Mouse (Mus musculus) neural tube, embryonic 11.5 days (tissue): ENCODE measurements around the gene Sh3pxd2a. TPM values are rescaled to one million over a fixed set of nuclear protein-coding genes. Genes with fewer than 3 reads are reported as not detected.
A peak's percentile ranks its signal among the peaks of the same experiment; 100 is the strongest.

Experiments used
- ATAC-seq: fragments of 200-750 bp; cut with Nextera tagmentation; 2 replicates; pipeline ENCODE4 v1.8.0; 2017; ENCODE audit warnings: moderate number of reproducible peaks, mild to moderate bottlenecking, moderate TSS enrichment, moderate library complexity; ENCODE audit not compliant: insufficient read depth, low FRiP score, low TSS enrichment
- DNase-seq: peaks from one replicate; pipeline ENCODE4 v3.0.0-alpha.2; 2015; ENCODE audit warnings: low spot score
- H3K27ac ChIP-seq: fragments of 300-500 bp; sonication (generic); 2 replicates; pipeline ENCODE4 v1.5.1; 2014; ENCODE audit warnings: low read depth, mild to moderate bottlenecking, low read length
- H3K27me3 ChIP-seq: fragments of 300-500 bp; sonication (generic); 2 replicates; pipeline ENCODE4 v1.6.1; 2014; ENCODE audit warnings: mild to moderate bottlenecking, low read length, mixed read lengths; ENCODE audit not compliant: control insufficient read depth, insufficient read depth
- H3K36me3 ChIP-seq: fragments of 300-500 bp; sonication (generic); 2 replicates; pipeline ENCODE4 v1.6.1; 2014; ENCODE audit warnings: mild to moderate bottlenecking, low read length, moderate library complexity, mixed read lengths; ENCODE audit not compliant: control insufficient read depth, insufficient read depth
- H3K4me1 ChIP-seq: fragments of 300-500 bp; sonication (generic); 2 replicates; pipeline ENCODE4 v1.6.1; 2014; ENCODE audit warnings: low read length, mixed read lengths; ENCODE audit not compliant: control insufficient read depth, insufficient read depth
- H3K4me2 ChIP-seq: fragments of 300-500 bp; sonication (generic); 2 replicates; pipeline ENCODE4 v1.6.1; 2014; ENCODE audit warnings: low read depth, mild to moderate bottlenecking, moderate library complexity
- H3K4me3 ChIP-seq: fragments of 300-500 bp; sonication (generic); 2 replicates; pipeline ENCODE4 v1.5.1; 2014; ENCODE audit warnings: low read depth, low read length
- H3K9ac ChIP-seq: fragments of 300-500 bp; sonication (generic); 2 replicates; pipeline ENCODE4 v1.6.1; 2014; ENCODE audit warnings: mild to moderate bottlenecking, low read length
- H3K9me3 ChIP-seq: fragments of 300-500 bp; sonication (generic); 2 replicates; pipeline ENCODE4 v1.6.1; 2016; ENCODE audit warnings: low read length; ENCODE audit not compliant: control insufficient read depth
- WGBS: fragments of 180-500 bp; shearing (Covaris S2); extraction: QIAGEN DNeasy Blood & Tissue Kit; methylation state at CpG from one replicate; pipeline ENCODE4 v1.1.7; 2014; 5-methylcytosine and 5-hydroxymethylcytosine counted together
- polyA plus RNA-seq: library from polyadenylated mRNA; unstranded; fragments of >200 nt; fragmentation: Nextera tagmentation; extraction: Ambion mirVana; gene quantifications from 2 replicates; pipeline ENCODE4 v1.2.1, GENCODE M21; 2014

Sh3pxd2a gene
- polyA plus RNA-seq, 1 experiment from 2014 or later, result 4.7 TPM

- ATAC-seq, result 0 out of 2 replicates have a peak, but pooled peaks have one; percentile 27
- Histone ChIP-seq H3K9me3 (no peaks in the 10 kb centered on the region), H3K27me3 (peaks cover 25% of the 10 kb centered on the region), H3K27ac (no peak overlapping the region), H3K9ac (no peak overlapping the region), H3K4me3 (no peak overlapping the region), H3K36me3 (no peaks in the 10 kb centered on the region), H3K4me2 (no peak overlapping the region), H3K4me1 (no peaks in the 10 kb centered on the region; the same call in 1 of the 2 replicates)
- WGBS, result 53% methylated on average over 6 of the region's 6 CpGs
- DNase-seq, result peak; percentile 26
Measured at GRCm38 (mm10) chr19:47250931-47251330, 213.3 kb downstream of the Sh3pxd2a start.

- 57% methylated on average over 16 of the region's 16 CpGs for WGBS
- Histone ChIP-seq H3K36me3 (no peaks in the 10 kb centered on the region), H3K4me2 (no peak overlapping the region), H3K27me3 (peaks cover 23% of the 10 kb centered on the region), H3K4me1 (no peaks in the 10 kb centered on the region; the same call in 1 of the 2 replicates), H3K9ac (no peak overlapping the region), H3K4me3 (no peak overlapping the region), H3K27ac (0 out of 2 replicates have a peak overlapping the region, but pooled peaks have one; percentile 17), H3K9me3 (no peaks in the 10 kb centered on the region)
- ATAC-seq (no peak), DNase-seq (no peak)
Measured at GRCm38 (mm10) chr19:47248906-47249568, 215.2 kb downstream of the Sh3pxd2a start.

- WGBS, result 87% methylated on average over 7 of the region's 7 CpGs
- Histone ChIP-seq H3K36me3 (no peaks in the 10 kb centered on the region), H3K9me3 (no peaks in the 10 kb centered on the region), H3K9ac (no peak overlapping the region), H3K4me3 (no peak overlapping the region), H3K4me2 (no peak overlapping the region), H3K4me1 (no peaks in the 10 kb centered on the region; the same call in 1 of the 2 replicates), H3K27me3 (peaks cover 16% of the 10 kb centered on the region), H3K27ac (no peak overlapping the region)
- DNase-seq (no peak), ATAC-seq (no peak)
Measured at GRCm38 (mm10) chr19:47248296-47248695, 215.9 kb downstream of the Sh3pxd2a start.

GRCm38 (mm10) chr19:47247791-47248190 is 216.4 kb downstream of the Sh3pxd2a start:
- DNase-seq (no peak), ATAC-seq (no peak)
- H3K9ac ChIP-seq, result no peak overlapping the region
- no peak overlapping the region for H3K4me3 ChIP-seq
- no peaks in the 10 kb centered on the region for H3K9me3 ChIP-seq
- H3K4me2 ChIP-seq, result no peak overlapping the region
- WGBS, result 21% methylated on average over 11 of the region's 11 CpGs
- no peaks in the 10 kb centered on the region; the same call in 1 of the 2 replicates for H3K4me1 ChIP-seq
- H3K27ac ChIP-seq, result no peak overlapping the region
- no peaks in the 10 kb centered on the region for H3K36me3 ChIP-seq
- peaks cover 11% of the 10 kb centered on the region for H3K27me3 ChIP-seq

- Histone ChIP-seq H3K4me2 (no peak overlapping the region), H3K4me3 (no peak overlapping the region), H3K27me3 (no peaks in the 10 kb centered on the region), H3K9me3 (no peaks in the 10 kb centered on the region), H3K27ac (no peak overlapping the region), H3K9ac (no peak overlapping the region), H3K36me3 (no peaks in the 10 kb centered on the region), H3K4me1 (no peaks in the 10 kb centered on the region)
- ATAC-seq (no peak), DNase-seq (no peak)
- 76% methylated on average over 8 of the region's 8 CpGs for WGBS
Measured at GRCm38 (mm10) chr19:47245512-47245911, 218.7 kb downstream of the Sh3pxd2a start.

- no peak for ATAC-seq
- Histone ChIP-seq H3K36me3 (no peaks in the 10 kb centered on the region), H3K27ac (no peak overlapping the region), H3K4me3 (no peak overlapping the region), H3K4me1 (no peaks in the 10 kb centered on the region), H3K27me3 (no peaks in the 10 kb centered on the region), H3K9ac (no peak overlapping the region), H3K9me3 (no peaks in the 10 kb centered on the region), H3K4me2 (no peak overlapping the region)
- DNase-seq, result no peak
- 93% methylated on average over 4 of the region's 4 CpGs for WGBS
Measured at GRCm38 (mm10) chr19:47242227-47242626, 222.0 kb downstream of the Sh3pxd2a start.

- Histone ChIP-seq H3K27me3 (no peaks in the 10 kb centered on the region), H3K4me2 (peak overlapping the region; percentile 28), H3K4me1 (no peaks in the 10 kb centered on the region), H3K4me3 (no peak overlapping the region; the same call in 1 of the 2 replicates), H3K9ac (no peak overlapping the region), H3K36me3 (no peaks in the 10 kb centered on the region), H3K27ac (no peak overlapping the region), H3K9me3 (no peaks in the 10 kb centered on the region)
- ATAC-seq, result no peak
- no peak for DNase-seq
- WGBS, result 57% methylated on average over 7 of the region's 7 CpGs
Measured at GRCm38 (mm10) chr19:47240957-47241356, 223.2 kb downstream of the Sh3pxd2a start.

- Histone ChIP-seq H3K4me1 (no peaks in the 10 kb centered on the region), H3K4me3 (peak overlapping the region; percentile 21), H3K27ac (no peak overlapping the region), H3K9me3 (no peaks in the 10 kb centered on the region), H3K36me3 (no peaks in the 10 kb centered on the region), H3K9ac (no peak overlapping the region; the same call in 1 of the 2 replicates), H3K27me3 (no peaks in the 10 kb centered on the region), H3K4me2 (peak overlapping the region; percentile 28)
- WGBS, result 26% methylated on average over 12 of the region's 12 CpGs
- DNase-seq (peak; percentile 60), ATAC-seq (0 out of 2 replicates have a peak, but pooled peaks have one; percentile 35)
Measured at GRCm38 (mm10) chr19:47240076-47240475, 224.1 kb downstream of the Sh3pxd2a start.

- H3K4me1 ChIP-seq, result peaks cover 11% of the 10 kb centered on the region
- no peaks in the 10 kb centered on the region for H3K36me3 ChIP-seq
- H3K4me2 ChIP-seq, result no peak overlapping the region
- no peaks in the 10 kb centered on the region for H3K27me3 ChIP-seq
- 91% methylated on average over 3 of the region's 3 CpGs for WGBS
- ATAC-seq, result no peak
- no peak overlapping the region for H3K27ac ChIP-seq
- no peak overlapping the region for H3K9ac ChIP-seq
- no peak overlapping the region for H3K4me3 ChIP-seq
- H3K9me3 ChIP-seq, result no peaks in the 10 kb centered on the region
- no peak for DNase-seq
Measured at GRCm38 (mm10) chr19:47233087-47233486, 231.1 kb downstream of the Sh3pxd2a start.
